Mouse (Mus musculus): Measurements from ENCODE around the gene Fmnl1.

Fmnl1 gene

DNA sequence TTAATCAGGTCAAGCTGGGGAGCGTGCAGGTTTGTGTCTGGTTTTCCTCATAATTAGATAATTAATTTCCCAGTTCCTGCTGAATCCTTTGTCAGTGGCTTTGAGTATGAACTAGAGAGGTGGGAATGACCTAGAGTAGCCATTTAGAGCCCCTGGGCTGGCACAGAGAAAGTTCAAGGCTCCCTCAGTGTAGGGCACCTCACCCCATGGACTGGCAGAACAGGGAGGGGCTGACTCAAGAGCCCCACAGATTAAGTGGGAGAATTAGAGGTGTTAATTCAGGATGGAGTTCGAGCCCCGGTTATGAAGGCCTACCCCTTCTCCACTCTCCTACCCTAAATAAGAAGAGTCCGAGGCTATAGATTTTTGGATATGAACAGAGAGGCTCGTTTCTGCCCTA is 1.2 kb upstream of the Fmnl1 start:
- peaks cover 4% of the 10 kb centered on the region for H3K9me3 ChIP-seq (ENCODE audit: low read length)
- peaks cover 40% of the 10 kb centered on the region for H3K4me1 ChIP-seq (replicated peaks; ENCODE audit: low read depth, low read length)
- H3K4me3 ChIP-seq (replicated peaks; ENCODE audit: low read length), result no peak overlapping the region
- H3K36me3 ChIP-seq (ENCODE audit: insufficient read depth, low read length), result no peaks in the 10 kb centered on the region
- peaks cover 54% of the 10 kb centered on the region for H3K27me3 ChIP-seq (ENCODE audit: insufficient read depth, low read length)
- TF ChIP-seq POU5F1 (IDR thresholded peaks at IDR 0.05; ENCODE audit: borderline replicate concordance, low read length) (no peak), NANOG (IDR thresholded peaks at IDR 0.05; ENCODE audit: borderline replicate concordance, low read length) (no peak), CTCF (conservative IDR thresholded peaks at IDR 0.05; ENCODE audit: low read length) (no peak)

DNA sequence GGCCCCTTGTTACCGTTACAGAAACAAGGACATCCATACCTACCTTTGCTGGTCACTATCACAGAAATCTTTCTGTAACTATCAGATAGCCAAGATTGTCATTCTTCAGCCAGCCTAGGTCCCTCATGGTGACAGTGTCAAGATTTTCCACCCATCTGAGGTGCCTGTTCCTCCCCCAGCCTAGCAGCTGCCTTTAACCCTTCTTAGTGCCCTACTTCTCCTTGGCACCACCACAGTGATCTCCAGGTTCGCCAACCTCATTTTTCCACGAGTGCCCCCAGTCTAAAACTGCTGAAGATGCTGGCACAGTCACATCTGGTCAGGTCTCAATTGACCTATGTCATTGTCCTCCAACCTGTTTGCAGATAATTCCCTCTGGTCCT is 805 bp upstream of the Fmnl1 start:
- H3K36me3 ChIP-seq (ENCODE audit: insufficient read depth, low read length), result no peaks in the 10 kb centered on the region
- peaks cover 54% of the 10 kb centered on the region for H3K27me3 ChIP-seq (ENCODE audit: insufficient read depth, low read length)
- TF ChIP-seq CTCF (conservative IDR thresholded peaks at IDR 0.05; ENCODE audit: low read length), result no peak
- TF ChIP-seq NANOG (IDR thresholded peaks at IDR 0.05; ENCODE audit: borderline replicate concordance, low read length), result no peak
- H3K9me3 ChIP-seq (ENCODE audit: low read length), result peaks cover 4% of the 10 kb centered on the region
- peaks cover 44% of the 10 kb centered on the region for H3K4me1 ChIP-seq (replicated peaks; ENCODE audit: low read depth, low read length)
- H3K4me3 ChIP-seq (replicated peaks; ENCODE audit: low read length), result peak overlapping the region; percentile 81

DNA sequence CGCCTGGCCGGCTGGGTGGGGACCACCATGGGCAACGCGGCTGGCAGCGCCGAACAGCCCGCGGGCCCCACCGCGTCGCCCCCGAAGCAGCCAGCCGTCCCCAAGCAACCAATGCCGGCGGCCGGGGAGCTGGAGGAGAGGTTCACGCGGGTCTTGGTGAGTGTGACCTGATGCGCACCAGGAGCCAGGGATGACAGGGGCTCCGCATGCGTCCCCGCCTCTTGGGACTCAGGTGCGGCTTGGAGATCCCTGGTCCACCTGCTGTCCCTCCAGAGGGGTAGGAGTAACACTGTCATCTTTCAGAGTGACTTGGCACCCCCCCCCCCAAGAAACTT is 346 bp downstream of the Fmnl1 start:
- Histone ChIP-seq H3K27me3 (ENCODE audit: insufficient read depth, low read length) (peaks cover 54% of the 10 kb centered on the region), H3K36me3 (ENCODE audit: insufficient read depth, low read length) (no peaks in the 10 kb centered on the region), H3K9me3 (ENCODE audit: low read length) (no peaks in the 10 kb centered on the region), H3K4me3 (replicated peaks; ENCODE audit: low read length) (peak overlapping the region; percentile 81), H3K4me1 (replicated peaks; ENCODE audit: low read depth, low read length) (peaks cover 55% of the 10 kb centered on the region)
- no peak for TF ChIP-seq NANOG (IDR thresholded peaks at IDR 0.05; ENCODE audit: borderline replicate concordance, low read length)
- TF ChIP-seq POU5F1 (IDR thresholded peaks at IDR 0.05; ENCODE audit: borderline replicate concordance, low read length), result no peak
- TF ChIP-seq CTCF (conservative IDR thresholded peaks at IDR 0.05; ENCODE audit: low read length), result no peak

DNA sequence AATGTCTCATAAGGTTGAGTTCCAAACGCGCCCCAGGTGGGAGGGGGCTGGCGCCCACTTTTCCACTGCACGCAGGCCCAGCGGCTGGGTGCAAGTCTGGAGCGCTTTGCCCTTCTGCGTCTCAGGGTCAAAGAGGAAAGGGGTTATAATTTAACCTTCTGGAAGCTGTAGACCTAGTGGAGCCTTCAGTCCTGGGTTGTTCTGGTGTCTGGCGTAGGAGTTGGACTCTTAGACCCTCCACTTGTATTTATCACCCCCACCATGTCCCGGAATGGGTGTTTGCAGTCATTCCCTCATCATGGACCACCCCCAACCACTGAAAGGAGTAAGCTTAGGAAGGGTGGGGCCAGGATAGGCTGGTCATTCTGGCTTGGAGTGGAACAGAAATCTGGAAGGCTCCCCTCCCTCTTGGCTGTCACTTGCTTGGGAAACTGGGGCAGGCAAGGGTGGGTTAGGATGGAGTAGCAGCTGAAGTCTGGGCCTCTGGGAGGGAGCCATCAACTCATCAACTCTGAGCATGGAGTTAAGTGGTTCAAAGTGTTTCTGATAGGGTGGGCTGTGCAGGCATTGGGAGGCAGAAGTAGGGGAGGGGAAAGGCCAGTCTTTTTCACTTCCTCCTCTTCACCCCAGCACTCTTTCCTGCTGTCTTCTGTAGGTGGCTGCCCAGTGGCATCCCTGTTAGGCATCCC is 940 bp downstream of the Fmnl1 start:
- Histone ChIP-seq H3K9me3 (ENCODE audit: low read length) (no peaks in the 10 kb centered on the region), H3K4me3 (replicated peaks; ENCODE audit: low read length) (peak overlapping the region; percentile 81), H3K4me1 (replicated peaks; ENCODE audit: low read depth, low read length) (peaks cover 61% of the 10 kb centered on the region), H3K36me3 (ENCODE audit: insufficient read depth, low read length) (no peaks in the 10 kb centered on the region), H3K27me3 (ENCODE audit: insufficient read depth, low read length) (peaks cover 54% of the 10 kb centered on the region)
- TF ChIP-seq CTCF (conservative IDR thresholded peaks at IDR 0.05; ENCODE audit: low read length), result no peak
- no peak for TF ChIP-seq NANOG (IDR thresholded peaks at IDR 0.05; ENCODE audit: borderline replicate concordance, low read length)
- TF ChIP-seq POU5F1 (IDR thresholded peaks at IDR 0.05; ENCODE audit: borderline replicate concordance, low read length), result no peak

DNA sequence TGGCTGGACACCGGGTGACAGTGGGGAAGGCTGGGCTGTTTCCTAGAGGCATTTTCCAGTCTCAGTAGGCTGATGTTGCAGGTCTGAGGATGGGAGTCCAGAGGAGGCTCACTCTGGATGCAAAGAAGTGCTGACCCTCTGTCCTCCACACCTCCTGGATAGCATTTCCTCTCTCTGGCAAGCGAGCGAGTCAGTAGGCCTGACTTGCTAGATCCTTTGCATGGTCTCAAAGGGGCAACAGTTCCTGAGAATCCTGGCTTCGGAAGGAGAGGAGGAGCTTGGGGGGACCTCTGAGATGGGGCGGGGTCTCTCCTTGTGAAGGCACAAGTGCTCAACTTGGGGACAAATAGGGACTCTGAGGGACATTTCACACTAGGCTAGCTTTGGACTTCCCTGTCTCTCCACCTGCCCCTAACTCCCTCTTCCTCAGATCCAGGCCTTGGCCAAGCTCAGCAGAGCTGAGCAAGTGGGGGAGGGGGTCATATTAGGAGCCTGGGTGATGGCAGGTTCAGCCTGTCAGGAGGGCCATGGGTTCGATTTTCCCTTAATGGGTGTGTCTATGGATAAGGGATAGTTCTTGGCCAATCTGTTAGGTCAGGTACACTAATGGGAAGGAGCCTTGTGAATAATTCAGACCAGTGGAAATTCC is 1.6 kb downstream of the Fmnl1 start:
- TF ChIP-seq NANOG (IDR thresholded peaks at IDR 0.05; ENCODE audit: borderline replicate concordance, low read length), result no peak
- TF ChIP-seq POU5F1 (IDR thresholded peaks at IDR 0.05; ENCODE audit: borderline replicate concordance, low read length), result no peak
- TF ChIP-seq CTCF (conservative IDR thresholded peaks at IDR 0.05; ENCODE audit: low read length), result no peak
- no peaks in the 10 kb centered on the region for H3K9me3 ChIP-seq (ENCODE audit: low read length)
- H3K36me3 ChIP-seq (ENCODE audit: insufficient read depth, low read length), result no peaks in the 10 kb centered on the region
- peaks cover 68% of the 10 kb centered on the region for H3K4me1 ChIP-seq (replicated peaks; ENCODE audit: low read depth, low read length)
- H3K27me3 ChIP-seq (ENCODE audit: insufficient read depth, low read length), result peaks cover 51% of the 10 kb centered on the region
- no peak overlapping the region for H3K4me3 ChIP-seq (replicated peaks; ENCODE audit: low read length)

DNA sequence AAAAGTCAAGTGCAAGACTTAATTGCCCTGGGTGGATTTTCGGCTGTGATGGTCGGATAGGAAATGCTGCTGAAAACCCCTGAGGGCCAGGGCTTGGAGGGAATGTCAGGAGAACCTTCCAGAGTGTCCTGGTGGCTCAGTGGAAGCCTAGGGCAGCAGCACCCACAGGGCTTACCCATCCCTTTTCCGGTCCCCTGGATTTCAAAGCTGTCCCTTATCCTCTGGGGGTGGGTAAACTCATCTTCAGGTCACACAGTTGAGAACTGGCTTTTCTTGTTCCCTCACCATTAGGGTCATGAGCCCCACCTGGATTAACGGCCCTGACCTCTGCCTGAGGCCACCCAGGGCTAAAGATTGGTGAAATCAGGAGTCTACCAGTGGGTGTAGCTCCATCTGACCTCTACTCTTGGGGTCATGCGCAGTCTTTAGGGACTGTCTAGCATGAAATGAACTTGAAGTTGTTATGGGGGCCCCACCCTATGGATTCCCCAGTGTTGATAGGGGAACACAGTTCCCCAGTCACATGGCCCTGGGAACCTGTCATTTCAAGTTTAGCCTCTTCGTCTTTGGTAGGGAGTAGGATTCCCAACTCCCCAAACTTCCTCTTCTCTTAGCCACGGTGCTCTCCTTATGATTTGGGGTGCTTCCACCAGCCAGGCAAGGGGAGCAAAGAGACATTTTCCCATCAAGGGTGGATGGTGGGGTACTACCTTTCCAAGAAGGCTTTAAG is 2.3 kb downstream of the Fmnl1 start:
- TF ChIP-seq CTCF (conservative IDR thresholded peaks at IDR 0.05; ENCODE audit: low read length), result no peak
- TF ChIP-seq NANOG (IDR thresholded peaks at IDR 0.05; ENCODE audit: borderline replicate concordance, low read length), result no peak
- TF ChIP-seq POU5F1 (IDR thresholded peaks at IDR 0.05; ENCODE audit: borderline replicate concordance, low read length), result no peak
- no peaks in the 10 kb centered on the region for H3K9me3 ChIP-seq (ENCODE audit: low read length)
- H3K4me3 ChIP-seq (replicated peaks; ENCODE audit: low read length), result no peak overlapping the region
- no peaks in the 10 kb centered on the region for H3K36me3 ChIP-seq (ENCODE audit: insufficient read depth, low read length)
- peaks cover 75% of the 10 kb centered on the region for H3K4me1 ChIP-seq (replicated peaks; ENCODE audit: low read depth, low read length)
- peaks cover 50% of the 10 kb centered on the region for H3K27me3 ChIP-seq (ENCODE audit: insufficient read depth, low read length)

DNA sequence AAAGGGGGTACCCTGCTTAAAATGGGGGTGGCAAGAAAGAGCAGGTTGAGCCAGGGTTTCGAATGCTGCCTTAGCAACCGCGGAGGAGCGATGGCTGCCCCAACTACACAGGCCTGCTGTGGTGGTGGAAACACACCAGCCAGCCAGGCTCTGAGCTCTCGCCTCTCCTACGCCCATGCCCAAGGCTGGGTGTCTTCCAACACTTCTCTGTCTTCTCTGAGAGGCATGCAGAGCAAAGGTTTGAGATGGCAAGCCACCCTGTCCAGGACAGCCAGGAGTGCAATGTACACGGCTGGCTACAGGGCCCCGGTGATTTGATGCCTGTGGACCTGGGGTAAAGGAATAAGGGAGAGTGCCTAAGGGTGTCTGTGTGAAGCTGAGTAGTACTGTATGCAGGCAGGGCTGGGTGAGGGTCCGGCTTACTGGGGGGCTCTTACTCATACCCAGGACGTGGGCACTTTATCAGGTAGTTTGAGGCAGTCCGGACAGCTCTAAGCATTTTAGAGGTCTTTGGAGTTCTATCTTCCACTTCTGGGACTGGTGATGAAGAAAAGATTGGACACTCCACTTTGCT is 3.0 kb downstream of the Fmnl1 start:
- no peaks in the 10 kb centered on the region for H3K9me3 ChIP-seq (ENCODE audit: low read length)
- H3K36me3 ChIP-seq (ENCODE audit: insufficient read depth, low read length), result no peaks in the 10 kb centered on the region
- no peak overlapping the region for H3K4me3 ChIP-seq (replicated peaks; ENCODE audit: low read length)
- peaks cover 81% of the 10 kb centered on the region for H3K4me1 ChIP-seq (replicated peaks; ENCODE audit: low read depth, low read length)
- TF ChIP-seq NANOG (IDR thresholded peaks at IDR 0.05; ENCODE audit: borderline replicate concordance, low read length), result no peak
- TF ChIP-seq POU5F1 (IDR thresholded peaks at IDR 0.05; ENCODE audit: borderline replicate concordance, low read length), result no peak
- no peak for TF ChIP-seq CTCF (conservative IDR thresholded peaks at IDR 0.05; ENCODE audit: low read length)
- peaks cover 50% of the 10 kb centered on the region for H3K27me3 ChIP-seq (ENCODE audit: insufficient read depth, low read length)

DNA sequence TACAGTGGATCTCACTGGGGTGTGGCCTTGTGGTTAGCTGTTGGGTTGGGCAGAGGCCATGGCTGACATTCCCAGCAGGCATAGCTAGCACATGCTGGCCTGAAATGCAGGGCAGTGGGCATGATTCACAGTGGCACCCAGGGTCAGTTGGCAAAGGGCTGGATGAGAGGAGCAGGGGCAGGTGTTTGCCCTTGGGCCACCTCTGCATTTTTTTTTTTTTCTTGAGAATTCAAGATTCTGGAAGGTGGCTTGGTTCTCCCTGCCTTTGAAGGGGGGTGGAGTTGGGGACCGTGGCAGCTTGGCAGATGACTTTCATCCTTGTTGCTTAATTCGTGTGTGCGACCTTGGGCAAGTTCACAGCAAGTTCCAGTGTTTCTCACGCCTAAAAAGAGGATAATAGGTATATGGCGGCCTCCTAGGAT is 3.5 kb downstream of the Fmnl1 start:
- Histone ChIP-seq H3K4me3 (replicated peaks; ENCODE audit: low read length) (no peak overlapping the region), H3K27me3 (ENCODE audit: insufficient read depth, low read length) (peaks cover 44% of the 10 kb centered on the region), H3K36me3 (ENCODE audit: insufficient read depth, low read length) (no peaks in the 10 kb centered on the region), H3K9me3 (ENCODE audit: low read length) (no peaks in the 10 kb centered on the region), H3K4me1 (replicated peaks; ENCODE audit: low read depth, low read length) (peaks cover 83% of the 10 kb centered on the region)
- no peak for TF ChIP-seq CTCF (conservative IDR thresholded peaks at IDR 0.05; ENCODE audit: low read length)
- TF ChIP-seq POU5F1 (IDR thresholded peaks at IDR 0.05; ENCODE audit: borderline replicate concordance, low read length), result no peak
- TF ChIP-seq NANOG (IDR thresholded peaks at IDR 0.05; ENCODE audit: borderline replicate concordance, low read length), result no peak

All from E14TG2a.4 (cell line).